Mouse (Mus musculus): ENCODE measurements around the gene Hs6st3.

The Hs6st3 gene

GRCm38 (mm10) chr14:119137906-119138785 lies at the start of gene Hs6st3:
Hs6st3 (plus strand) TSS chr14:119138341.
- DNase-seq, result peak; percentile 9 to 38

GRCm38 (mm10) chr14:119098851-119099569 lies 39.1 kb upstream of the Hs6st3 start, which contains the start of gene Uggt2:
Uggt2 (minus strand) TSS chr14:119099430.
- DNase-seq, result peak; percentile 79 to 87

GRCm38 (mm10) chr14:119099570-119099891 lies 38.6 kb upstream of the Hs6st3 start:
- DNase-seq, result no peak

GRCm38 (mm10) chr14:119107591-119107990 lies 30.6 kb upstream of the Hs6st3 start:
- no peak for DNase-seq

DNA sequence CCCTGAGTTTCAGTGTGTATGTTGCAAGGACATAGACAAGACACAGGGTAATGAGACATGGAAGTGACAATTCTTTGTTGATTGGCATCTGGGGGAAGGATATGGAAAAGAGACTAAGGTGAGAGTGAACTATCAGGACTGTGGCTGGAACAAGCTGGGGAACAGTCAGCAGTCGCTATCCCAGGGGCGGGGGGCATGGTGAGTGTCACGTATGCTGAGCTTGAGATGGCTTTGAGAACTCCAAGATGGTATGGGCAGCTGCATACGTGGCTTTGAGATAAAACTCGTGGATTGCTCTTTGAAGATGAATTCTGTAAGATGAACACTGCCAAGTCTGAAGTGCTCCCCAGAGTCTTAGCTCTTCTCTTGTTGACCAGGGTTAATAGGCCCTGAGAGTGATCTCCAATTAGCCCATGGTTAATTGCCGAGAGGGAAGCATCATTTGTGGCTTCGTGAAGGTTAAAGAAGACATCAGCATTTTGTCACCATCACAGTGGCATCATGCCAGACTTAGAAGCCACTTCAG lies 29.3 kb upstream of the Hs6st3 start:
- DNase-seq, result no peak

DNA sequence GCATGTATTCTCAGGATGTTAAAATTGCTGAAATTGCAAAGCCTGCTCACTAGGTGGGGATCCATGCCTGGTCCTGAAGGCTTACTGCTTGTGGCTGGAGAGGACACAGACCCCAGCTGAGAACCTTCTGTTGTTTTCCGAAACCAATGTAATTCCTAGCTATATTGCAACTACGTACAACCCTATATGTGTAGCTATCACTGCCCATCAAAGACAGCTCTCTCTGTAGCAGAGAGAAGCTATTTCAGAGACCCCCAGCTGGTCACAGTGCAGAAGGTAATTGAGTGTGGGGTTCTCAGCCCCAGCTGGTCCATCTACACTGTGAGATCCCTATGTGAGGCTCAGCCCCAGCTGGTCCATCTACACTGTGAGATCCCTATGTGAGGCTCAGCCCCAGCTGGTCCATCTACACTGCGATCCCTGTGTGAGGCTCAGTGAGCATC lies 28.3 kb upstream of the Hs6st3 start:
- peak in 1 of 2 experiments; percentile 52 for DNase-seq

DNA sequence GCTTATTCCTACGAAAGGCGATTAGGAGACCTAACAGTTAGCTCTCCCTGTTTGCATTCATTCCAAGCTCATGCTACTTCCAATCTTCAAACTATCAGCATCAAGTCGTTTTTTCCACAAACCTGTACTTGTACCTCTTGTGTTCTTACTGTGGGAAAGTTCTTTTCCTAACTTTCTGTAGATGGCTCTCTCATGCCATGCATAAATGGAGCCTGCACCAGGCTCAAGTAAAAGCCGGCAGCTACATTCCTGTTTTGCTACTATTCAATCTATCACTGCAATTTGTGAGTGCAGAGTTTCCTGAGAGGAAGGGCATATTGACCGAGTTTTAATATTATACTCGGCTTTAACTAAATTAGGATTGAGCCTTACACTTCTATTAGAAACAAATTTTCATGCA lies 25.6 kb upstream of the Hs6st3 start:
- no peak for DNase-seq

DNA sequence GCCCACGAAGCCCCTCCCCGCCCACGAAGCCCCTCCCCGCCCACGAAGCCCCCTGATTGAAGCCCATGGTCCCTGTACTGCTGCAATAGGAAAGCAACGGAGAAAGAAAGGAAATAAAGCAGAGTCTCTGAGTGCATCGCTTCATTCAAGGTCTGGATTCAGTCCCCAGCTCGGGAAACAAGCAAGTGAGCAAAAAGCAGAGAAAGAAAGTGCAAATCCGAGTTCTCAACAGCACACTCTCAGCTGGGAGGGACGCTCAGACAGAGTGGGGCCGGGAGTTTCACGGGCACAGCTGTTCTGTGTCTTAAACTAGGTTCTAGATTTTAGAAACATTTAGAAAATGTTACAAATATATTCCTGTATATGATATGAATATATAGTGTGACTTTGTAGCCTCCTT lies 14.6 kb upstream of the Hs6st3 start:
- DNase-seq, result no peak

DNA sequence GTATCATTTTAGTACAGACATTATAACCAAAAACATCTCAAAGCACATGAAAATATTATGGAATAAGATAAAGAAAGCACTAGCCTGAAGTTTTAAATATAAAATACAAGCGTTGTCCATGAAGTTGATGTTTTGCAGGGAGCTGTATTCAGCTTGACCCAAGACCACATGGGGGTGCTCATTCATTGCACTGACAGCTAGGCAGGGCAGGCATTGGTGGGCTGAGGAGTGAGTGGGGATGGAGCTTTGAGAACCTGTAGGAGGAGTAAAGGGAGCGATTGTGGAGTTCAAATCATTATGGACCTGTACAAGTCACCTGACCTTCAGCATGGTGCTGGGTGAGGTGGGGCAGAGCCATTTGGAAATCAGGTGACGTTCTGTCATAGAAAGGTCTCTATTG lies 14.1 kb upstream of the Hs6st3 start:
- DNase-seq, result no peak

GRCm38 (mm10) chr14:119125840-119126239 lies 12.3 kb upstream of the Hs6st3 start:
- no peak for DNase-seq

GRCm38 (mm10) chr14:119127330-119127729 lies 10.8 kb upstream of the Hs6st3 start:
- DNase-seq, result no peak

DNA sequence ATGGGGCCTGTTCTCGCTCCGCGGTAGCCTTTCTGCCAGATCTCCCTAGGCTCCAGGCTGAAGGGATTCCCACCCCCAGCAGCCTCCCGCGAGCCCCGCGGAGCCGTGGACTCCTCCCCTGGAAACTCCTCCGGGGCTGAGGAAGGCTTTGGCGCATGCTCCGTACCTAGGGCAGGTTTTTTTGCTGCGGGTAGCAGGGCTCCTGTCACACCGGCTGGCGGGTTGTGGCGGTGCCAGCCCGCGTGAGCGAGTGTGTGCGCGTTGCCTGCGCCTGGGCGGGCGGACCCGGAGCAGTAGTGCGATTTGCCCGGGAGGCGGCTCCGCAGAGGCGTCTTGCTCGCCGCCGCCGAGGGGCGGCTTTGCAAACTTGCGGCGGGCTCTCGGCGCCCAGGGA lies 632 bp upstream of the Hs6st3 start:
- DNase-seq, result peak; percentile 38 to 68

DNA sequence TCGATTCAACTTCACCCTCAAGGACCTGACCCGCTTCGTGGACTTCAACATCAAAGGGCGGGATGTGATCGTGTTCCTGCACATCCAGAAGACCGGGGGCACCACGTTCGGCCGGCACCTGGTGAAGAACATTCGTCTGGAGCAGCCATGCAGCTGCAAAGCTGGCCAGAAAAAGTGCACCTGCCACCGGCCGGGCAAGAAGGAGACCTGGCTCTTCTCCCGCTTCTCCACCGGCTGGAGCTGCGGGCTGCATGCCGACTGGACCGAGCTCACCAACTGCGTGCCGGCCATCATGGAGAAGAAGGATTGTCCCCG lies 602 bp downstream of the Hs6st3 start:
- DNase-seq, result peak; percentile 11 to 38

DNA sequence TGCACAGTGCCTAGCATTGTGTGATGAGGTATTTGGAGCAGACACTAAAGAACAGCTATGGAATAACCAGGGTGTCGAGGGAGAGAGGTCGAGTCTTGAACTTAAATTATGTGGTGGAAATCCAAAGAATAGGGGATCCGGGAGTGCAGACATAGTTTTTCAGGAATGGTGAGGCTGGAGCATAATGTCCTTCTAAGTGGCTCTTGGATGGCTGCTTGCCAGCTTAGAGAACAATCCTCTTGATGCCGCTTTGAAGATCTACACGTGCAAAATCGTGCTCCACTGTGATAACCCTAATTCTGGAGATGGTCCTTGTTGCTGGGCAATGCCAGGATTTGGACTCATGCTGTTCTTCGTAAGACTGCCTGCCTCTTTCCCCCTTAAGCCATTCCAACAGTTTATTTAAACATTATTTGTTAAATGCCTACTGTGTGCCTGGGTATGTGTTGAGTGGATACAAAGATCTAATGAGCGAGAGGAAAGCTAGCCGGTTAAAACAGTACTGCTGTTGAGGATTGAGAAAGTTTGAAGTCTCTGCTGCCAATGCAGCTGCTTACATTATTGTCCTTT lies 1.3 kb downstream of the Hs6st3 start:
- DNase-seq, result no peak

DNA sequence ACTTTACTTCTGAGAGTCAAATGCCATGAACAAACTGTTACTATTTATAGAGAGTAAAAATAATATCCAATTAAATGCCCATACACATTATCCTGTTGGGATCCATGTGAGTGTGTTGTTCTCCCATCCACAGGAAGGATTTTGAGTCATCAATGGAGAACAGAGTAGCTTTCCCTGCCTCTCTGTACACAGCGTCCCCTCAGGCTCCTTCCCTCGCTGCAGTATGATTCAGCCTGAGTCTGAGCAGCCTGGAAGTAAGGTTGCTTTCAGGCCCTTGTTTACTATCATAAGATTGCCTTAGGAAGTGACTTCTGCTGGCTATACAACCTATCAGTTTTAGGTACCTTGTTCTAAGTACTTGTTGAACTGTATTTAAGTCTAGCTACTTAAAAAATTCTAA lies 14.9 kb downstream of the Hs6st3 start:
- no peak for DNase-seq

- no peak for DNase-seq
Measured at GRCm38 (mm10) chr14:119193905-119194304, 55.8 kb downstream of the Hs6st3 start.

- no peak for DNase-seq
Measured at GRCm38 (mm10) chr14:119203508-119203907, 65.4 kb downstream of the Hs6st3 start.

DNA sequence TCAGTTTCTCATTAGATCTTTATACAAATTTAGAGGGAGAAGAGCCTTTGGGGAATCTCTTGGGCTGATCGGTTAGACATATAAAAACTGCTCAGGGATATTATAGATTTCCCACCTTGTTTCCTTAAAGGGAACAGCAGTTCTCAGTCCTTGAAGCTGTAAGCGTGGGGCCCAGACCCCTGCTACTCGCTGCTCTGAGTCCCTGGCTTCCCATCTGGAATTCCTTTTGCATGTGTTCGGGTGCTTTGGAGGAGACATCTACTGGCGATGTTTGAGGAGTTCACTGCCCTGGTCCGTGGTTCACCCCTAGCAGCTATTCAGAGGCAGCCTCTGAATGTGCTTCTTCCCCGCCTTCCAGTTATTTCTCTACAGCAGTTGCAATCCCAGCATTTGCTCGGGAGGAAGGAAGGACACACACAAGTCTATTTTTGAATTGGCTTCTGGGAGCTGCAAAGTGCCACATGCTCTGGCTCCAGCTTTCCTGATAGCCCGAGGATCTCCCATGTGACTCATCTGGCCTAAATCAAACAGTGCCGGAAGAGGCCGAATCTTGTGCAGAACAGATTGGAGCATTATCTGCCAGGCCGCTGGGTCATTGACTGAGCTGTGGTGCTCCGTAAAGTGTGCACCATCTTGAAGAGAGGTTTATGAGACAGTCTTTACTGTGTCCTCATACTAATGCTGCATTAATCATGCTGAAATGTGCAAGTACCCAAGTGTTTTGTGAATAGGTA lies 77.6 kb downstream of the Hs6st3 start:
- DNase-seq, result no peak

GRCm38 (mm10) chr14:119227709-119228338 lies 89.7 kb downstream of the Hs6st3 start:
- no peak for DNase-seq

- no peak for DNase-seq
Measured at GRCm38 (mm10) chr14:119233598-119233997, 95.5 kb downstream of the Hs6st3 start.

DNA sequence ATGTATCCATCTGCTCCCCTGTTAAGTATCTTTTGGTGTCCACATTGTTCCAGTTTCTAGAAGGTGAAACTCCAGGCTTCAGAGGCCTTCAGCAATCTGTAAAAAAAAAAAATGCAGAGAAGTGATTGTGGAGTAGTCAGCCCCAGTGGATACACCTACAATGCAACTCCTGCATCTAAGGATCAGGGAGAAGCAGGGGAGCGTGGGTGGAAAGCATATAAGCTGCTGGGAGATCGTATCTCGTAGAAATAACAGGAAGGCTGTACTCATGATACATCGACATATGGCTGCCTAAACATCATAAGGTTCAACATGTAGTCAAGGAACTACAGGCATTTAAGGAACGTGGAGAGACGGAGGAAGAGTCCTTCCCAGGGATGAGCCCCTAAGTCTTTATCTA lies 109.0 kb downstream of the Hs6st3 start:
- DNase-seq, result no peak

- DNase-seq, result no peak
Measured at GRCm38 (mm10) chr14:119248001-119248607, 110.0 kb downstream of the Hs6st3 start.
